Mouse (Mus musculus) hindlimb bud, embryonic 11.5 days (tissue): ENCODE data around the gene Atp7a.
"Not testable (repeated sequence)": the region's sequence is repeated elsewhere in the genome, so short reads cannot be mapped to it uniquely, and the experiment has no call there.

ENCODE experiments used
- DNase-seq: peaks from one replicate; pipeline ENCODE4 v3.0.0-alpha.2; 2012; ENCODE audit warnings: low read depth, low spot score; ENCODE audit errors: extremely low spot score

Gene Atp7a

DNA sequence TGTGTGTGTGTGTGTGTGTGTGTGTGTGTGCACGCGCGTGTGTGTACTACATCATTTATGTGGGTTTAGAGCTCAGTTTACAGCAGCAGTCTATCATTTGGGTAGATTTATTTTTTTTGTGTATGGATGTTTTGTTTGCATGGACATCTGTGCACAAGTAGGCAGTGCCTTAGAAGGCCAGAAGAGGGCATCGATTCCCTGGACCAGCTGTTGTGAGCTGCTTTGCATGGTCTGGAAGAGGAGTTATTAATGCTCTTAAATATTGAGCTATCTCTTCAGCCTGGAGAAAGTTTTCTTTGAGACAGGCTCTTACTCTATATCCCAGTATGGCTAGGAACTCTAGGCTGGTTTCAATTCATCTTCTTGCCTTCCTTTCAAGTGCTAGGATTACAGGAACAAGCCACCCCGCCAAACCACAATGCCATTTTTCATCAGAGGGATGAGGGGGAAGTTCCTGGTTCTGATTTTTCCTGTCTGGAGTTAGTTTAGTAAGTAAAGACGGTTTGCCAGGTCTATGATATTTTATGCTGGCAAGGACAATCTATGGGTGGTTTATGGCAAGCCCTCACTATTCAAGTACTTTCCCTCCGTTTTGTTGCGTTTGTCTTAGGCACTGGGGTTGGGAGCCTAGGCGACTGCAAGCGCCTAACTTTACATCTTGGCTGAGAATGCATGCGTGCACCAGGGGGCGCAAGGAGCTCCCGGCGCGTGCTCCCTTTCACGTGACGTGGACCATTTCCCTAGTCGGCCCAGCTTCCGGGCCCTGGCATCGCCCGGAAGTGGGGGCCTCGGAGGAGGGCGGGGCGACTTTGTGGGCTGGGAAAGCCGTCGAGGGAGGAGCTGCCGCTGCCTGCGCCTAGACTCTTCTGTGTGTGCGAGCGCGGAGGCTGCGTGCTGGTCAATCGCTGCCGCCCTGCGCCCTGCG is at the start of gene Atp7a:
Gene Atp7a (plus strand): TSS at position 859 of the 925 bp plus-strand sequence.
- DNase-seq = no peak

DNA sequence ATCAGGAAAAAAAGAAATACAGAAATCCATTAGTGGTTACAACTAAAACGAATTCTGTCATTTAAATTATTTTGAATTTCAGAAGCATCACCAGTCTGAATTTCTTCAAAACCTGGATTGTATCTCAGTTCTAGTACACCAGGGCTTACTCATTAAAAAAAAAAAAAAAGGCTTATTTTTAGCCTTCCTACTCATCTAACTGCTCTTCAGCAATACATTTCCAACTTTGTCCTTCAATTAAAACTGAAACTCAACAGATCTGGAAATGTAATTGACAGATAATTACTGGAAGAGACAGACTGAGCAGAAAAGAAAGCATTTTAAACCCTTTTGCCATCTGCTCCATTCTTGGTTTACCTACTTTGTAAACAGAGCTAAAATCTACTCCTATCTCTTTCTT is 25.5 kb upstream of the Atp7a start:
- no peak for DNase-seq

DNA sequence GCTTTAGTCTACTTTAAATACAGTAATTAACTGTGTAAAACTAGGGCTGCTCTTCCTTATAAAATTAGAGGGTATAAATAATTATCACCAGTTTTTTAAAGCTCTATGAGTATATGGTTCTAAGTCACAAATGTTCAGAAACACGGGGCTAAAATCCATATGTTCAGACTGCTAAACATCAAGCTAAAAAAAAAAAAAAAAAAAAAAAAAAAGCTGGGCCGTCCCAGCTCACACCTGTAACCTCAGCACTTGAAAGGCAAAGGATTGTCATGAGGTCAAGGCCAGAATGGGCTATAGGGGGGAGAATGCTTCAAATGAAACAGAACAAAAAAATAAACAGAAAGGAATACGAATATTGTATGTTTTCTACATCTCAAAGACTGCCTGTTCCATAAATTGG is 16.3 kb upstream of the Atp7a start:
- DNase-seq = no peak

DNA sequence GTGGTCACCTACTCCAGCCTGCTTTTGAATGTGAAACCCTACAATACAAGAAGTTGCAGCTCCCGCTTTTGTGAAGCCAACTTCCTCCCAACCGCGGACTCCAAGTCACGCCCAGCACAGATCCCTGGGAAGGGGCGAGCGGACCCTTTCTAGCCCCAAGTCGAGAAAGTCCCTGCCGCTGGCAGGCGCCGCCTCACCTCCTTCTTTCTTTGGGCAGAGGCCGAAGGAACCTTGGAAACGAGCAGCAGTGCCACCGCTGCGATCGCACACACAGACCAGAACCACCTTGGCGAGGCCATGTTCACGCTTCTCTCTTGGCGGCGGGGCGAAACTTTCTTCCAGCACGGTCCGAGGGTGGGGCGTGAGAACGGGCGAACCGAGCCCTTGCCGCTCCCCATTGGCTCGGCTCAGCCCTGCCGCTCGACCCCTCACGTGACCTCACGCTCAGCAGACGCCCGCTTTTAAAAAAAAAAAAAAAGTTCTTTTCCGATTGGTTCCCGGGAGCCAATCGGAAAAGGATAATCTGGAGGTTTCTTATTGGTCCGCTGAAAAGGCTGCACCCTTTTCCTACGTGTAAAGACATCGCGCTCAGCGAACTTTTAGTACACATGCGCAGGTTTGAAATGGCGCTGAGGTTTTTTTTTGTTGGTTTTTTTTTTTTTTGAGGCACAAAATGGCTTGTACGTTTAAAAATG is 15.5 kb upstream of the Atp7a start, which contains the start of gene Magt1:
Gene Magt1 (minus strand): TSS at position 442 of the 695 bp plus-strand sequence.
- no peak for DNase-seq

DNA sequence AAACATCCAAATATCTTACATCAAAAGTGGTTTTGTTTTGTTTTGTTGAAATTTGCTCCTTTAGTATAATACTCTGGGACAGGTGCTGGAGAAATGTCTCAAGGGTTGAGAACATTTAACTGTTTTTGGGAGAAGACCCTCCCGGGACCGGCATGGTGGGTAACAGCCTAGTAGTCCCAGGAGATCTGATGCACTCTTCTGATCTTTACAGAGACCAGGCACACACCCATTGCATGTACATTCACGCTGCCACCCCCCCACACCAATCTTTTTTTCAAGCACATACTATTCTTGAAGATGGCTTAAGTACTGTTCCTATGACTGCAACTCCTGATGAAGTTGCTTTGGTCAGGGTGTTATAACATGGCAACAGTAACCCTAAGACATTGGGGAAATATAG is 14.5 kb upstream of the Atp7a start:
- DNase-seq = no peak

DNA sequence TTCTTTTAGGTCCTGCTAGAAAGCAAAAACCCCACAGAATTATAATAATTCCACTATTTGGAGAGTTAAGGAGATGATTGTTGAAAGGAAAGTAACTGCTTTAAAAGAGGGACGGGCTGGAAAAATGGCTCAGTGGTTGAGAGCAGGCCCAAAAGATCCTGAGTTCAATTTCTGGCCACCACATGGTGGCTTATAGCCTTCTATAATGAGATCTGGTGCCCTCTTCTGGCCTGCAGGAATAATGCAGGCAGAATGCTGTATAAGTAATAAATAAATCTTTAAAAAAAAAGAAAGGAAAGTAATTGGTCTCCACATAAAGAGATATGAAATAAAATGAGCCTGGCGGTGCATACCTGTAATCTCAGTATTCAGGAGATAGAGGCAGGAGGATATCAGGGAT is 13.9 kb upstream of the Atp7a start:
- no peak for DNase-seq

DNA sequence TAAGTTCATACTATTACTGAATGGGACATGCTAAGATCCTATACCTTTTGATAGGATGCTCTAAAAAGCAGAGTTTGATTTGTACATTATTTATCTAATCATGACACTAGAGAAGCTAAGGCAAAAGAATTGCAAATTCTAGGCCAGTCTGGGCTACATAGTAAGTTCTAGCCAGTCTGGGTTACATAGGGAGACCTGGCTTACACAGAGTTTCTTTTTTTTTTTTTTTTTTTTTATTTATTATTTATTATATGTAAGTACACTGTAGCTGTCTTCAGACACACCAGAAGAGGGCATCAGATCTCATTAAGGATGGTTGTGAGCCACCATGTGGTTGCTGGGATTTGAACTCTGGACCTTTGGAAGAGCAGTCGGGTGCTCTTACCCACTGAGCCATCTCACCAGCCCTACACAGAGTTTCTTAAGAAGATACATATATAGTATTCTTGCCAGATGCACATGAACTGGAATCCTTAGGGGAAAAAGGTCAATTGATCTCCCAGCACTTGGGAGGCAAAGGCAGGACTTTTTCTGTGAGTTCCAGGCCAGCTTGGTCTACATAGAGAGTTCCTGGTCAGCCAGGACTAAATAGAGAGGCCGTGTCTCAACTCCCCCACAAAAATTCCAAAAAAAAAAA is 12.2 kb upstream of the Atp7a start:
- not testable (repeated sequence) for DNase-seq

DNA sequence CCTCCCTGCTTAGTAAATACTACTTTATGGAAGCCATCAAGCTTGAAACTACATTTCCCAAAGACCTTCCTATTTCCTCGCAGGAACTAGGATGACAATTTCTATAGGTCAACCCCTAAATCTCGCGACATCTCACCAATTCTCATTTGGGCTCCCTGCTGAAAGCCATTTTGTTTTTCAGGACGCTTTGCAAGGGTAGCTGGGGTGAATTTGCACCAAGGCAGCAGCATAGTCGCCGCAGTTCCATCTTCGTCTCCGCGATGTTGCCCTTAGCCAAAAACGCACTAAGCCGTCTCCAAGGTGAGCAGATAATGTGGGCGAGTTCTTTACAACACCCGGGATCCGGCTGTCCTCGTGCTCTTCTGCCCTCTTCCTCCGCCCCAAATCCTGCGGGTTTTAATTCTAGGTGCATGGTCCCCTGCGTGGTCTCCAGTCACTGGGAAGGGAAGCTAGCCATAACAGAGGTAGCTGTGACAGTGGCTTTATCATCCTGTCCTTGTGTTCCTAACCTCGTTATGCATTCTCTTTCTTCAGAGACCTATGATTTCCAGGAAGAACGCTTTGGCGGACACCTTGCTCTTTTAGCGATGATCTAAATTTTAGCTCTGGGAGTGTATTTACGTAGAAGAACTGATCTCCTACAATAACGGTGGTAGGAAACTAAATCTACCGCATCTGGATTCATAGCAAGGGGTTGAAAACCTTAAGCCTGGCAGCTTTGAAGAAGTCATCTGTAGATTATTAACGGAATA is 11.3 kb upstream of the Atp7a start, which contains the start of gene Cox7b:
Gene Cox7b (plus strand): TSS at position 130 of the 752 bp plus-strand sequence.
- DNase-seq = peak; percentile 90

DNA sequence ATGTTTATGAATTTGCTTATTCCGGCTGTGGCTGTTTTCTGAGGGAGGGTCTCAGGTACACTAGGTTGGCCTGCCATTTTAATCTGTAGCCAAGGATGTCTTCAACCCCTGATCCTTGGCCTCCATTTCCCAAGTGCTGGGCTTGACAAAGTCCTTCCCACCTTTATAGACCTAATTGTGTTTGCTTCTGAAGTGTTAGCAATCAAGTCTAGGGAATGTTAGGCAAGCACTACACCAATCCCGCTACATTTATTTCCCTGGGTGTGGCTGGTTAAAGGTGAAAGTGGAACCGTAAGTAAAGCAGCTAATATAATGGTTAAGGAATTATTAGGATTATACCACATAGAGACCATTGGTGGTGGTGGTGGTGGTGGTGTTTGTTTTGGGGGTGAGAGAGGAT is 10.0 kb upstream of the Atp7a start:
- no peak for DNase-seq

DNA sequence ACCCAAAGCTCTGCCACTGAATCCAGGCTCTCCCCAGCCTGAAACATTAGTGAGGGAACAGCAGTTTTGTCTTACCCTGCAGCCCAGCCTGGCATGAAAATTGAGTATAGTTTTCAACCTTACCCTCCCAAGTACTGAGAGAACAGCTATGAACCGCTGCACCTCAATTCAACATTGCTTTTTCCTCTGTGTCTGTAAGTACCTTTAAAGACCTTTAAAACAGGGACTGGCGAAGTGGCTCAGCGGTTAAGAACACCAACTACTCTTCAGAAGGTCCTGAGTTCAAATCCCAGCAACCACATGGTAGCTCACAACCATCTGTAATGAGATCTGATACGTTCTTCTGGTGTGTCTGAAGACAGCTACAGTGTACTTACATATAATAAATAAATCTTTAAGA is 9.6 kb upstream of the Atp7a start:
- DNase-seq = no peak

DNA sequence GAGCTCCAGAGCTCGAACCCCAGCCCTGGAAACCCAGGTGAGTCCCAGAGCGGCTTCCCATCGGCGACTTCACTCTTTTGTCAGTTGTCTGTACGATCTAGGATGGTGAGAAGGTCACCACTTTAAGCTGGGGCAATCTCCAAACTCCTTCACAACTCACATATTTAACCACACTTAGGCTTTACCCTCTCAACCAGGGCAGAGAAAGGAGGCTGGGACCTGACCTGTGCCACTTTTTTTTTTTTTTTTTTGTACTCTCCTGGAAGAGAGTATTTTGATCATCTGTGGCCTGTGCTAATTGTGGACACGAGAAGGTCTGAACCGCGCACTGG is 233 bp downstream of the Atp7a start:
- DNase-seq = no peak

DNA sequence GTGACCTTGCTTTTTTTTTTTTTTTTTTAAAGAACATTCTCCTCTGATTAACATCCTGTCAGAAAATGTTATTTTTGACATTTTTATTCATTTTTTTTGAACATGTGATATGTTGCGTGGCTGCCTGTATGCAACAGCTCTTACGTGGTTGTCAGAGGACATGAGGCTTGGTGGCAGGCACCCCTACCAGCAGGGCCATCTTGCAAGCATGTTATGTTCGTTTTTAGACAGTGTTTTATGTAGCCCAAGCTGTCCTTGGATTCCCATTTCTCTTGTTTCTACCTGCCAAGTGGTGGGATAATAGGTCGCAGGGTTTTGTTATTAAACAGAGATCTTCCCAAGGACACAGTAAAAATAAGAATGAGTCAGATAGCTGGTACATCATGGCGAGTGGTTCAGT is 3.1 kb downstream of the Atp7a start:
- no peak for DNase-seq

DNA sequence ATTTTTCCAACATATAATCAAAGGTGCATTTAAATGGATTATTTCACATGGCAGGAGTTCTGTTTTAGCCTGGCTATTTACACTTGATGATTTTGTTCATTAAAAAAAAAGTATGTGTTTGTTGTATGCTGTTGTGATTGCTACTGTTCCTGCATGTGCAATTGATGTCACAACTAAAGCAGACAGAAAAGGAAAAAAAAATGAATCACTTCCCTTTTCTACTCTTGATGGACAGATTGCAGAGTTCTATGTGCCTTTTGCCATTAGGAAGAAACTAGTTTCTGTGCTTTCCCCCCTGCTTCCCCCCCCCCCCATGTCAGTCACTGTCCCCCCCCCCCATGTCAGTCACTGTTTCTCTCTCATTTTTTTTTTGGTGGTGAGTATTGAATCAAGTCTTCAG is 4.0 kb downstream of the Atp7a start:
- no peak for DNase-seq

DNA sequence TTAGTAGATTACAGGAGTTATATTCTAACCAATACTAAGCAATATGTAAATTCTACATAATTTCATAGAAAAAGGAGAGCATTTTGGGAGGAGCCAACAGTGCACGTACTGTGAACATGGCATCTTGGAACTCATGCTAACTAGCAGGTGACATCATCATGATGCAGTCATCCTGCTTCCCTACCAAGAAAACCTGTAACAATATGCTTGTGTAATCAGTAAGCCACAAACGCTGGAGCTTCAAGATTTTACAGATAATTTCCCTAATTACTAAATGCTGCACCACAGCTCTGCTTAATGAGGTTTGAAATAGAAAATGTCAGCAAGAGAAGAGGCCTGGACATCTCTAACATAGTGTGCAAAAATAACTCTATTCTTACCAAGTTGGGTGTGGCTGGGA is 8.7 kb downstream of the Atp7a start:
- DNase-seq = no peak

DNA sequence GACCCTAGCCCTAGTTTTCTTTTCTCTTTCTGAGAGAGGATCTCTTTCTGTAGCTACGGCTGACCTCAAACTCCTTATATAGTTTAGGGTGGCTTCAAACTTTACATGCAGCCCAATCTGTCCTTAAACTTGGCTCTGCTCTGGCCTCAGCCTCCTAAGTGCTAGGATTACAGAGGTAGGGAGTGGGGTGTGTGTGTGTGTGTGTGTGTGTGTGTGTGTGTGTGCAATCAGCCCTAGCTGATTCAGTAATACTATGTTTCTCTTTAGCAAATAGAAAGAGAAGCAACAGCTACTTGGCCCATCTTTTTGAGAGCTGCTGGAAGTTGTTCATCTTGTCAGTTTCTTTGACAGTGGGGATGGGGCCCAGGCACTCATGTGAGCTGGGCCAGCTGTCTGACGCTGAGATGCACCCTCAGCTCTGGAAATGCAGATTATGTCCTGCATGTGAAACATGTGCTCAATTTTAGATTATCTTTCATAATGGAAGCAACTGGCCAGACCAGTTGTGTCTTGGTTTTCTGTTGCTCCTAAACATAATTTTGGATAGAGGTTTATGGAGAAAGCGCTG is 10.2 kb downstream of the Atp7a start:
- DNase-seq = no peak

DNA sequence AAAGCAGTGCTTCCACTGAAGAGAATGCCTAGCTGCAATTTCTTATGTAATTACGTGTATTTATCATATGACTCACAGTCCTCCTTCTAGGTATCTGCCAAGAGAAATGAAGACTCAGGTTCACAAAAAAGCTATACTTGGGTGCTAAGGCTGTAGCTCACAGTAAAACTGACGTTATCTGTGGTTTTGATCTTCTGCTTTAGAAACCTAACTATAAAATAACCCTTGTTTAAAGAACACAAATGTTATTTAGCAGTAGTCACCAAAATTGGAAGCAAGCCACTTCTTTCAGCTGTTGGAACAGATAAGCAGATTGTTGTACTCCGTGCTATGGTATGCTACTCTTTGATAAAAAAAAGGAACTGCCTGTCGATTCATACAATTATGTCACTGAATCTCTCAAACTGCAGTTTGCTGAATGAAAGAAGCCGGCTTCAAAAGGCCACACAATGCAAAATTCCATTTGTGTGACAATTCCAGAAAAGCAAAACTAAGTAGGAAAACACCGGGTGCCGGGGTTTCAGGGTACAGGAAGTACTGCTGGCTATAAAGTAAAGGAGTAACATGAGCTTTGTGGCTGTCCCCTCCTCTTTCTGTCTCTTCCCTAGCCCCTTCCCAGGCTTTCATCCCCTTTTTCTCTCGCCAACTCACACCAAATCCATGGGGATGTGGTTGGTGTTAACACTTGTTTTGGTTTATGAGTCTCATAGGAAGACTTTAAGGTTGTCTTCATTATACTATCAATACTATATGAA is 17.0 kb downstream of the Atp7a start:
- DNase-seq = no peak

DNA sequence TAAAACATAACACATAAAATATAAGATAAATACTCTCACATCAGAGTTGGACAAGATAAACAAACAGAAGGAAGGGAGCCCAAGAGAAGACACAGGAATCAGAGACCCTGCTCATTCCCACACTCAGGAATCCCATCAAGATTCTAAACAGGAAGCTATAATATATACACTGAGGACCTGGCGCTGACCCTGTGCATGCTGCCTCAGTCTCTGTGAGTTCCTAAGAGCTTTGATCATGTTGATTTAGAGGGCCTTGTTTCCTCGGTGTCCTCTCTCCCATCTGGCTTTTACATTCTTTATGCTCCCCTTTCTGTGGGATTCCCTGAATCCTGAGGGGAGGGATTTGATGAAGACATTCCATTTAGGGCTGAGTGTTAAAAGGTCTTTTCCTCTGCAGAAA is 18.4 kb downstream of the Atp7a start:
- no peak for DNase-seq

DNA sequence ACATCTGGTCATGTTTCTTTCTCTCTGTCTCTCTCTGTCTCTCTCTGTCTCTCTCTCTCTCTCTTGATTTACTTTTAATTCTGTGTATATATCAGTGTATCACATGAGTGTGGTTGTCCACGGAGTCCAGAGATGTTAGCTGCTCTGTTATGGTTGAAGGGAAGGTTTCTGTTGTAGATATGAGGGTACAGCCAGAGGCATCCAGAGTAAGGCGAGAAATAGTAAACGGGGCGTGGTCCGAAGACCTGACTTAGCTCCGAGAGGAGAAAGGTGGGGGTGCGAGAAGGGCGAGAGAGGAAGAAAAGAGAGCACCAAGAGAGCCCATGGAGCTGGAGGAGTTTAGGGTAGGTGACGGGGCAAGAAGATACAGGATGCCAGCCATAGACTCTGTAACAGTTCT is 18.9 kb downstream of the Atp7a start:
- no peak for DNase-seq

DNA sequence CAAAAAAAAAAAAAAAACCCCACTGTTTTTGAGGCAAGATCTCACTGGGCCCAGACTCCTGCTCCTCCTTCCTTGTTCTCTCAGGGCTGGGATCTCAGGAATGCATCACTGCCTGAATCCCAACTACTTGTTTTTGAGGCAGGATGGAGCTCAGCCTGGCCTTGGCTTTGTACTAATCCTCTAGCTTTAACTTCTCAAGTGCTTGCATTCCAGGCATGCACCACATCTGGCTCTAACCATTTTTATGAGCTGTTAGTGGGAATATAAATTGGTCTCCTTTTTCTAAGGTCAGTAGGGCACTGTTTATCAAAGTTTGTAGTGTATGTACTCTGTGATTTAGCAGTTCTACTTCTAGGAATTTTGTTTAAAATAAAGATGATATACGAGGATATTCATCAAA is 21.1 kb downstream of the Atp7a start:
- DNase-seq = peak; percentile 81

DNA sequence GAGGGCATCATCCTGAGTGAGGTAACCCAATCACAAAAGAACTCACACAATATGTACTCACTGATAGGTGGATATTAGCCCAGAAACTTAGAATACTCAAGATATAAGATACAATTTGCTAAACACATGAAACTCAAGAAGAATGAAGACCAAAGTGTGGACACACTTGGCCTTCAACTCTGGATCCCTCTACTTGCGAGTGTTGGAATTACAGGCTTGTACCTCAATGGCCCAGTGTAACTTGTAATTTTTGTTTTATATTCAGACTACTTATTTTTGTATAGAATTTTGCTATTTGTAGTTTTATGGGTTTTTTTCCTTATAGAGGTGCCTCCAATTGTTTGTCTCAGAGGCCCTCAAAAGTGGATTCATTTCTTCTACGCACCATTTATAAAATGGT is 50.8 kb downstream of the Atp7a start:
- not testable (repeated sequence) for DNase-seq
